Mouse (Mus musculus) limb, embryonic 12.5 days (tissue): ENCODE data around the gene Gm49630. TPM values are rescaled to one million over a fixed set of nuclear protein-coding genes. Genes with fewer than 3 reads are reported as not detected.
"Not testable (repeated sequence)": the region's sequence is repeated elsewhere in the genome, so short reads cannot be mapped to it uniquely, and the experiment has no call there.

Experiments used
- ATAC-seq: fragments of 200-750 bp; cut with Nextera tagmentation; 2 replicates; pipeline ENCODE4 v1.8.0; 2017; ENCODE audit warnings: low read depth, moderate TSS enrichment; ENCODE audit not compliant: insufficient number of reproducible peaks, insufficient read depth, low FRiP score, low TSS enrichment
- H3K27ac ChIP-seq: fragments of 300-500 bp; sonication (generic); 2 replicates; pipeline ENCODE4 v1.5.1; 2016; ENCODE audit warnings: mild to moderate bottlenecking, moderate library complexity
- H3K27me3 ChIP-seq: fragments of 300-500 bp; sonication (generic); 2 replicates; pipeline ENCODE4 v1.6.1; 2016; ENCODE audit warnings: mild to moderate bottlenecking, moderate library complexity
- H3K36me3 ChIP-seq: fragments of 300-500 bp; sonication (generic); 2 replicates; pipeline ENCODE4 v1.6.1; 2016; ENCODE audit warnings: mild to moderate bottlenecking, moderate library complexity
- H3K4me1 ChIP-seq: fragments of 300-500 bp; sonication (generic); replicated peaks from 2 replicates; pipeline ENCODE4 v1.6.1; 2016
- H3K4me2 ChIP-seq: fragments of 300-500 bp; sonication (generic); 2 replicates; pipeline ENCODE4 v1.6.1; 2016; ENCODE audit warnings: mild to moderate bottlenecking, moderate library complexity
- H3K4me3 ChIP-seq: fragments of 300-500 bp; sonication (generic); replicated peaks from 2 replicates; pipeline ENCODE4 v1.5.1; 2016; ENCODE audit warnings: mild to moderate bottlenecking
- H3K9ac ChIP-seq: fragments of 300-500 bp; sonication (generic); replicated peaks from 2 replicates; pipeline ENCODE4 v1.6.1; 2016; ENCODE audit warnings: mild to moderate bottlenecking, moderate library complexity
- H3K9me3 ChIP-seq: fragments of 300-500 bp; sonication (generic); 2 replicates; pipeline ENCODE4 v1.6.1; 2016; ENCODE audit warnings: mild to moderate bottlenecking, moderate library complexity
- WGBS: fragments of 180-500 bp; shearing (Covaris S2); methylation state at CpG from one replicate; pipeline ENCODE4 v1.1.7; 2016; 5-methylcytosine and 5-hydroxymethylcytosine counted together
- polyA plus RNA-seq: library from polyadenylated mRNA; unstranded; fragments of >200 nt; fragmentation: Nextera tagmentation; extraction: Ambion mirVana; gene quantifications from 2 replicates; pipeline ENCODE4 v1.2.1, GENCODE M21; 2016

Gene Gm49630
- polyA plus RNA-seq, 1 experiment from 2014 or later = not detected

- not testable (repeated sequence) for H3K36me3 ChIP-seq, H3K9ac ChIP-seq, ATAC-seq, H3K27ac ChIP-seq, H3K9me3 ChIP-seq, H3K4me3 ChIP-seq, H3K4me2 ChIP-seq, H3K27me3 ChIP-seq, H3K4me1 ChIP-seq
- WGBS = 100% methylated on average over 1 of the region's 3 CpGs
These were observed 6.2 kb downstream of the Gm49630 start for GRCm38 (mm10) chr17:7365615-7366014.

GRCm38 (mm10) chr17:7360749-7361465, 10.9 kb downstream of the Gm49630 start:
- not testable (repeated sequence) for H3K4me1 ChIP-seq, ATAC-seq, H3K4me2 ChIP-seq, H3K36me3 ChIP-seq, H3K9me3 ChIP-seq, H3K4me3 ChIP-seq, H3K27ac ChIP-seq, H3K9ac ChIP-seq, H3K27me3 ChIP-seq
- 83% methylated on average over 9 of the region's 9 CpGs for WGBS

- H3K27ac ChIP-seq, H3K9ac ChIP-seq, ATAC-seq, H3K4me2 ChIP-seq, H3K4me3 ChIP-seq, H3K9me3 ChIP-seq, H3K4me1 ChIP-seq, H3K27me3 ChIP-seq, H3K36me3 ChIP-seq: not testable (repeated sequence)
- whole genome bisulfite sequencing = 80% methylated on average over 4 of the region's 4 CpGs
These were observed 12.0 kb downstream of the Gm49630 start for GRCm38 (mm10) chr17:7359806-7360205.

GRCm38 (mm10) chr17:7352596-7352995, 19.2 kb downstream of the Gm49630 start, which contains the start of gene Ttll2:
Gene Ttll2, minus strand, starts transcription at chr17:7352696.
- not testable (repeated sequence) for H3K9me3 ChIP-seq, H3K4me1 ChIP-seq, H3K9ac ChIP-seq, H3K27me3 ChIP-seq, H3K4me3 ChIP-seq, ATAC-seq, H3K4me2 ChIP-seq, H3K27ac ChIP-seq, H3K36me3 ChIP-seq
- 79% methylated on average over 1 of the region's 1 CpGs for WGBS

GRCm38 (mm10) chr17:7348765-7349164, 23.0 kb downstream of the Gm49630 start:
- not testable (repeated sequence) for H3K27ac ChIP-seq, H3K9ac ChIP-seq, H3K4me3 ChIP-seq, H3K4me1 ChIP-seq, H3K27me3 ChIP-seq, ATAC-seq, H3K36me3 ChIP-seq, H3K4me2 ChIP-seq, H3K9me3 ChIP-seq
- WGBS = 66% methylated on average over 2 of the region's 3 CpGs

GRCm38 (mm10) chr17:7337381-7337780, 34.4 kb downstream of the Gm49630 start:
- H3K4me2 ChIP-seq, H3K4me1 ChIP-seq, H3K36me3 ChIP-seq, H3K4me3 ChIP-seq, H3K27ac ChIP-seq, H3K9ac ChIP-seq, H3K27me3 ChIP-seq, ATAC-seq, H3K9me3 ChIP-seq: not testable (repeated sequence)
- 77% methylated on average over 9 of the region's 9 CpGs for WGBS

GRCm38 (mm10) chr17:7332745-7333144, 39.0 kb downstream of the Gm49630 start:
- not testable (repeated sequence) for H3K36me3 ChIP-seq, H3K4me2 ChIP-seq, H3K27me3 ChIP-seq, H3K9ac ChIP-seq, H3K27ac ChIP-seq, H3K9me3 ChIP-seq, H3K4me3 ChIP-seq, H3K4me1 ChIP-seq, ATAC-seq
- 97% methylated on average over 2 of the region's 5 CpGs for WGBS

GRCm38 (mm10) chr17:7326415-7326814, 45.4 kb downstream of the Gm49630 start:
- H3K9ac ChIP-seq, H3K4me2 ChIP-seq, H3K4me3 ChIP-seq, ATAC-seq, H3K27ac ChIP-seq, H3K36me3 ChIP-seq, H3K27me3 ChIP-seq, H3K9me3 ChIP-seq, H3K4me1 ChIP-seq: not testable (repeated sequence)
- 74% methylated on average over 5 of the region's 8 CpGs for WGBS

GRCm38 (mm10) chr17:7324346-7324745, 47.4 kb downstream of the Gm49630 start, which contains the start of gene Tcp10a:
Gene Tcp10a, plus strand, starts transcription at chr17:7324646.
- not testable (repeated sequence) for ATAC-seq, H3K9ac ChIP-seq, H3K9me3 ChIP-seq, H3K4me1 ChIP-seq, H3K27me3 ChIP-seq, H3K4me2 ChIP-seq, H3K4me3 ChIP-seq, H3K27ac ChIP-seq, H3K36me3 ChIP-seq
- WGBS = 91% methylated on average over 5 of the region's 5 CpGs

GRCm38 (mm10) chr17:7319789-7320188, 52.0 kb downstream of the Gm49630 start:
- H3K36me3 ChIP-seq, H3K9me3 ChIP-seq, H3K9ac ChIP-seq, H3K27ac ChIP-seq, H3K4me3 ChIP-seq, H3K27me3 ChIP-seq, ATAC-seq, H3K4me1 ChIP-seq, H3K4me2 ChIP-seq: not testable (repeated sequence)
- 84% methylated on average over 6 of the region's 6 CpGs for WGBS

GRCm38 (mm10) chr17:7315693-7316382, 55.9 kb downstream of the Gm49630 start:
- not testable (repeated sequence) for H3K9ac ChIP-seq, H3K4me3 ChIP-seq, H3K4me2 ChIP-seq, H3K36me3 ChIP-seq, ATAC-seq, H3K27me3 ChIP-seq, H3K4me1 ChIP-seq, H3K9me3 ChIP-seq, H3K27ac ChIP-seq
- 77% methylated on average over 7 of the region's 8 CpGs for WGBS
